Mouse (Mus musculus) midbrain, embryonic 11.5 days (tissue): ENCODE data around the gene Axin2. TPM values are rescaled to one million over a fixed set of nuclear protein-coding genes. Genes with fewer than 3 reads are reported as not detected.

Experiments
- ATAC-seq: fragments of 200-750 bp; cut with Nextera tagmentation; 2 replicates; pipeline ENCODE4 v1.8.0; 2017; ENCODE audit warnings: moderate TSS enrichment, moderate library complexity; ENCODE audit not compliant: low FRiP score
- DNase-seq: peaks from one replicate; pipeline ENCODE4 v3.0.0; 2015; ENCODE audit warnings: low spot score; ENCODE audit errors: missing footprints
- H3K27ac ChIP-seq: fragments of 300-500 bp; sonication (generic); 2 replicates; pipeline ENCODE4 v1.5.1; 2014; ENCODE audit warnings: low read depth, low read length
- H3K27me3 ChIP-seq: fragments of 300-500 bp; sonication (generic); 2 replicates; pipeline ENCODE4 v1.6.1; 2014; ENCODE audit warnings: mild to moderate bottlenecking, low read length, moderate library complexity, mixed read lengths; ENCODE audit not compliant: control insufficient read depth, insufficient read depth
- H3K36me3 ChIP-seq: fragments of 300-500 bp; sonication (generic); 2 replicates; pipeline ENCODE4 v1.6.1; 2014; ENCODE audit warnings: mild to moderate bottlenecking, low read length, moderate library complexity, mixed read lengths; ENCODE audit not compliant: control insufficient read depth, insufficient read depth
- H3K4me1 ChIP-seq: fragments of 300-500 bp; sonication (generic); 2 replicates; pipeline ENCODE4 v1.6.1; 2014; ENCODE audit warnings: low read length; ENCODE audit not compliant: control insufficient read depth, insufficient read depth
- H3K4me2 ChIP-seq: fragments of 300-500 bp; sonication (generic); 2 replicates; pipeline ENCODE4 v1.6.1; 2014; ENCODE audit warnings: mild to moderate bottlenecking, moderate library complexity
- H3K4me3 ChIP-seq: fragments of 300-500 bp; sonication (generic); 2 replicates; pipeline ENCODE4 v1.5.1; 2014; ENCODE audit warnings: low read depth, low read length
- H3K9ac ChIP-seq: fragments of 300-500 bp; sonication (generic); 2 replicates; pipeline ENCODE4 v1.6.1; 2014; ENCODE audit warnings: low read length
- H3K9me3 ChIP-seq: fragments of 300-500 bp; sonication (generic); 2 replicates; pipeline ENCODE4 v1.6.1; 2016; ENCODE audit warnings: low read length; ENCODE audit not compliant: control insufficient read depth
- WGBS: fragments of 180-500 bp; shearing (Covaris S2); extraction: QIAGEN DNeasy Blood & Tissue Kit; methylation state at CpG from one replicate; pipeline ENCODE4 v1.1.7; 2014; 5-methylcytosine and 5-hydroxymethylcytosine counted together
- polyA plus RNA-seq: library from polyadenylated mRNA; unstranded; fragments of >200 nt; fragmentation: Nextera tagmentation; extraction: Ambion mirVana; gene quantifications from 2 replicates; pipeline ENCODE4 v1.2.1, GENCODE M21; 2014

Gene Axin2
- polyA plus RNA-seq, 1 experiment from 2014 or later: 23.1 TPM

DNA sequence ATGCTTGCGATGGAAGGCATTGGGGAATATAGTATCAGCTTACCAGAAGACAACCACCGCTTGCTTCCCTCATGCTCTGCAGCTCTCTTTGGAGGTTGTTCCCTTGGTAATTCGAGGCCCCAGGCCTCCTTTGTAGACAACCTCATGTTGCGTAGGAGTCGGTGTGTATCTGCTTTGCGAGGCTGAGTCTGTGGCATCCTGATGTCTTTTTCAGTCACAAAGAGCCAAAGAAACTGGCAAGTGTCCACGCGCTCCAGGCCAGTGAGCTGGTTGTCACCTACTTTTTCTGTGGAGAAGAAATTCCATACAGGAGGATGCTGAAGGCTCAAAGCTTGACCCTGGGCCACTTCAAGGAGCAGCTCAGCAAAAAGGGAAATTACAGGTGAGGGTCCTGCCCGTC is 25.5 kb downstream of the Axin2 start:
- DNase-seq: no peak
- WGBS: 94% methylated on average over 9 of the region's 9 CpGs
- H3K4me2 ChIP-seq: no peak overlapping the region
- no peak overlapping the region for H3K27ac ChIP-seq
- H3K36me3 ChIP-seq: peaks cover 64% of the 10 kb centered on the region
- no peak for ATAC-seq
- no peaks in the 10 kb centered on the region for H3K27me3 ChIP-seq
- H3K9ac ChIP-seq: no peak overlapping the region
- H3K4me3 ChIP-seq: no peak overlapping the region
- H3K9me3 ChIP-seq: no peaks in the 10 kb centered on the region
- peaks cover 6% of the 10 kb centered on the region for H3K4me1 ChIP-seq

- no peak overlapping the region for H3K4me2 ChIP-seq
- H3K9me3 ChIP-seq: no peaks in the 10 kb centered on the region
- H3K27ac ChIP-seq: no peak overlapping the region
- DNase-seq (peak; percentile 87), ATAC-seq (no peak)
- no peak overlapping the region for H3K4me3 ChIP-seq
- H3K4me1 ChIP-seq: 0 out of 2 replicates have a peak, but pooled peaks cover 3% of the 10 kb centered on the region
- no peak overlapping the region for H3K9ac ChIP-seq
- H3K36me3 ChIP-seq: peaks cover 54% of the 10 kb centered on the region
- 74% methylated on average over 20 of the region's 20 CpGs for WGBS
- H3K27me3 ChIP-seq: no peaks in the 10 kb centered on the region
Measured at GRCm38 (mm10) chr11:108947425-108948184, 27.5 kb downstream of the Axin2 start.

GRCm38 (mm10) chr11:108948501-108948900 is 28.4 kb downstream of the Axin2 start:
- Histone ChIP-seq H3K27ac (no peak overlapping the region), H3K36me3 (peaks cover 49% of the 10 kb centered on the region), H3K9ac (no peak overlapping the region), H3K4me2 (no peak overlapping the region), H3K9me3 (no peaks in the 10 kb centered on the region), H3K4me3 (no peak overlapping the region), H3K4me1 (0 out of 2 replicates have a peak, but pooled peaks cover 3% of the 10 kb centered on the region), H3K27me3 (no peaks in the 10 kb centered on the region)
- no peak for DNase-seq
- 74% methylated on average over 7 of the region's 7 CpGs for WGBS
- ATAC-seq: peak; percentile 33; the same call in 1 of the 2 replicates

DNA sequence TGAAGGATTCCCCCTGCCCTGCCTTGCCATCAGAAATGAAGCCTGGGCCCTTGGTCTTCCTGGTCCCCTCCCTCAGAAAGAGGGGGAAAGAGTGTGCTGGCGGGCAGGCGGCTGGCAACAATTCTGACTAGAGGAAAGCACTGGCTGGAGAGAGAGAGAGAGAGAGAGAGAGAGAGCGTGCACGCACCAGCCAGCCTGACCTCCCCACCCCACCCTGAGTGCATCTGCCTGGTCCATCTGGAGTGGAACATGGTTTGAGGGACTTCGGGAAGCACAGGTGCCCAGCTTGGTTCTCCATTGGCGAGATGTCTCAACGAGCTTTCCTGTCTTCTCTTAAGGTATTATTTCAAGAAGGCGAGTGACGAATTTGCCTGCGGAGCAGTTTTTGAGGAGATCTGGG is 28.8 kb downstream of the Axin2 start:
- Histone ChIP-seq H3K9me3 (no peaks in the 10 kb centered on the region), H3K27ac (no peak overlapping the region), H3K36me3 (peaks cover 46% of the 10 kb centered on the region), H3K9ac (no peak overlapping the region), H3K4me3 (no peak overlapping the region), H3K4me1 (0 out of 2 replicates have a peak, but pooled peaks cover 3% of the 10 kb centered on the region), H3K4me2 (no peak overlapping the region), H3K27me3 (no peaks in the 10 kb centered on the region)
- ATAC-seq (no peak), DNase-seq (no peak)
- 89% methylated on average over 10 of the region's 10 CpGs for WGBS

DNA sequence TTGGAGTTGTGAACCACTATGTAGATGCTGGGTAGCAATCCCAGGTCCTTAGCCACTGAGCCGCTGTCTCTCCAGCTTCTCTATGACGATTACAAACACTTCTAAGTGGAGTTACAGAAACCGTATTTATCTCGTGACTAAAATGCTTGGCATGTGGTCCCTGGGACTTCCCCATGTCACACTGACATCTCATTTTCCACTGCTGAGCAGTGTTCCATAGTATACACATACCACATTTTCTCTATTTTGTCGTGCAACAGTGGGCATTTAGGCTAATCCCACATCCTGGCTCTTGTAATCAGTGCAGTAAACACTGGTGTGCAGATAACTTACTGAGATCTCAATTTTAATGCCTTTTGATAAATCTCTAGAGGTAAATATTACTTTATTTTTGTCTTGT is 32.2 kb downstream of the Axin2 start:
- DNase-seq: no peak
- no peak overlapping the region for H3K4me2 ChIP-seq
- H3K4me1 ChIP-seq: no peaks in the 10 kb centered on the region
- no peak overlapping the region for H3K9ac ChIP-seq
- H3K27ac ChIP-seq: no peak overlapping the region
- no peak for ATAC-seq
- H3K36me3 ChIP-seq: peaks cover 17% of the 10 kb centered on the region
- H3K27me3 ChIP-seq: no peaks in the 10 kb centered on the region
- H3K4me3 ChIP-seq: no peak overlapping the region
- 84% methylated on average over 5 of the region's 5 CpGs for WGBS
- H3K9me3 ChIP-seq: no peaks in the 10 kb centered on the region; the same call in 1 of the 2 replicates

DNA sequence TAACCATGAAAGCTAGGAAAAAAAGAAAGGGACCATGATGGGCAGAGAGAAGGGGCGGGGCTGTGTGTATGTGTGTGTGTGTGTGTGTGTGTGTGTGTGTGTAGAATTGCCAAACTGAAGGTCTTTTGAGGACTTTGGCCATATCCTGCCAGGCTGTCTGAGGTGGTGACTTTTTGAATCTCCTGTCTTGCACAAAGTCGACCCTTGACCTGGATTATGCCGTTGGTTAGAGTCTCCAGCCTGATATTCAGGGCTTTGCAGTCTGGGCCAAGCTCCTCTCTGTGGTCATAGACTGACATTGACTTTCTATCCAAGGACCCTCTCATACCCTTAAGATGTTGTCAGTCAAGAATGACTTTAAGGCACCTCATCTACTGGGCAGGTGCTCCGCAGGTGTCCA is 35.8 kb downstream of the Axin2 start:
- Histone ChIP-seq H3K4me3 (no peak overlapping the region), H3K4me2 (no peak overlapping the region), H3K9me3 (no peaks in the 10 kb centered on the region; the same call in 1 of the 2 replicates), H3K27ac (no peak overlapping the region), H3K9ac (no peak overlapping the region), H3K27me3 (no peaks in the 10 kb centered on the region), H3K36me3 (peaks cover under 1% of the 10 kb centered on the region; the same call in 1 of the 2 replicates), H3K4me1 (no peaks in the 10 kb centered on the region)
- DNase-seq (no peak), ATAC-seq (no peak)
- 82% methylated on average over 4 of the region's 4 CpGs for WGBS

DNA sequence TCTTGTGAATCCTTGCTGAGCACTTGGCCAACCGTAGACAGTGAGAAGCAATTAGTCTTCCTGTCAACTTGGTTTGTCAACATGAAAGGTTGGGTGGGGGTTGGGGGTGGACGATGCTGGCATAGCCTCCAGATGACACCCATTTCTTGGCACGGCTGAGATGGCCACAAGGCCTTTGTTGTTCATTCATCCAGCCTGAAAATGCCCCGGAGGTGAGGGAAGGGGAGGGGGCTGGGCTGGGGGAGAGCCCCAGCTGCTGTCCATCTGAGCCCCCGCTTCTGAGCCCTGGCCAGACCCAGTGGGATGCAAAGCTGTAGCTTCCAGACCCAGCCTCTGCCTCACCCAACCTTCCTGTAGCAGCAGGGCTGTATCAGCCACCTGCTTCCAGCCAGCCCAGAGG is 38.2 kb downstream of the Axin2 start:
- peaks cover 6% of the 10 kb centered on the region; the same call in 1 of the 2 replicates for H3K4me1 ChIP-seq
- no peak overlapping the region for H3K27ac ChIP-seq
- no peaks in the 10 kb centered on the region; the same call in 1 of the 2 replicates for H3K9me3 ChIP-seq
- H3K4me2 ChIP-seq: no peak overlapping the region
- no peak overlapping the region for H3K4me3 ChIP-seq
- DNase-seq: no peak
- 64% methylated on average over 5 of the region's 5 CpGs for WGBS
- no peaks in the 10 kb centered on the region for H3K27me3 ChIP-seq
- no peak overlapping the region for H3K9ac ChIP-seq
- peak; percentile 80 for ATAC-seq
- H3K36me3 ChIP-seq: no peaks in the 10 kb centered on the region

GRCm38 (mm10) chr11:108959196-108959595 is 39.0 kb downstream of the Axin2 start:
- Histone ChIP-seq H3K36me3 (no peaks in the 10 kb centered on the region), H3K27me3 (no peaks in the 10 kb centered on the region), H3K4me3 (no peak overlapping the region), H3K9me3 (no peaks in the 10 kb centered on the region; the same call in 1 of the 2 replicates), H3K9ac (no peak overlapping the region), H3K4me2 (no peak overlapping the region), H3K27ac (no peak overlapping the region), H3K4me1 (peaks cover 6% of the 10 kb centered on the region; the same call in 1 of the 2 replicates)
- WGBS: 60% methylated on average over 5 of the region's 5 CpGs
- no peak for DNase-seq
- ATAC-seq: no peak

DNA sequence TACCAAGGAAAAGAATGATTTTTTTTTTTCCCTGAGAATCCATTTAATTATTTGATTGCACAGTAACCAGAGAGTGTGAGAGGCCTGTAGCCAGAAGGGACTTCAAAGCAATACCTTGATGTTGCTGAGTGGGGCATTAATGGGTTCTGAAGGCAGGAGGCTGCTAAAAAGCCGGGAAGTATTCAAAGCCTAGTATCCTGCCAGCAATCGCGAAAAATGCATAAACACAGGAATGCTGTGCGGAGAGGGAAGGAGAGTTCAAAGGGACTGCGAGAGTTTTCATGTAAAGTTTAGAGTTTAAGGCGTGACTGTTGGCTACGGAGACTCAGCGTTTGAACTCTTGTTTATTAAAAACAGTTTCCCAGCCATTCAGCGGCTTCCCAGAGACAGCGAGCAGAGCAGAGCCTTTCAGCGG is 41.5 kb downstream of the Axin2 start:
- DNase-seq: peak; percentile 90
- no peaks in the 10 kb centered on the region for H3K27me3 ChIP-seq
- ATAC-seq: no peak
- 2% methylated on average over 11 of the region's 11 CpGs for whole genome bisulfite sequencing
- H3K36me3 ChIP-seq: no peaks in the 10 kb centered on the region
- peaks cover 6% of the 10 kb centered on the region; the same call in 1 of the 2 replicates for H3K4me1 ChIP-seq
- H3K4me3 ChIP-seq: no peak overlapping the region
- H3K9me3 ChIP-seq: no peaks in the 10 kb centered on the region
- H3K9ac ChIP-seq: no peak overlapping the region
- no peak overlapping the region for H3K27ac ChIP-seq
- peak overlapping the region; percentile 33; the same call in 1 of the 2 replicates for H3K4me2 ChIP-seq
